Mouse (Mus musculus) cortical plate, adult 2 months (tissue): ENCODE results near the gene M1ap.

Source experiments
- CTCF ChIP-seq: fragments of 200-500 bp; IDR thresholded peaks from 2 replicates; pipeline ENCODE4 v1.5.1; 2011; ENCODE audit warnings: mild to moderate bottlenecking, control low read depth, low read length; ENCODE audit not compliant: insufficient read depth; ENCODE audit errors: extremely low read depth
- POLR2A ChIP-seq: fragments of 200-500 bp; IDR thresholded peaks from 2 replicates; pipeline ENCODE4 v1.6.1; 2011; ENCODE audit warnings: mild to moderate bottlenecking, low read length, control low read depth; ENCODE audit not compliant: insufficient read depth; ENCODE audit errors: extremely low read depth

DNA sequence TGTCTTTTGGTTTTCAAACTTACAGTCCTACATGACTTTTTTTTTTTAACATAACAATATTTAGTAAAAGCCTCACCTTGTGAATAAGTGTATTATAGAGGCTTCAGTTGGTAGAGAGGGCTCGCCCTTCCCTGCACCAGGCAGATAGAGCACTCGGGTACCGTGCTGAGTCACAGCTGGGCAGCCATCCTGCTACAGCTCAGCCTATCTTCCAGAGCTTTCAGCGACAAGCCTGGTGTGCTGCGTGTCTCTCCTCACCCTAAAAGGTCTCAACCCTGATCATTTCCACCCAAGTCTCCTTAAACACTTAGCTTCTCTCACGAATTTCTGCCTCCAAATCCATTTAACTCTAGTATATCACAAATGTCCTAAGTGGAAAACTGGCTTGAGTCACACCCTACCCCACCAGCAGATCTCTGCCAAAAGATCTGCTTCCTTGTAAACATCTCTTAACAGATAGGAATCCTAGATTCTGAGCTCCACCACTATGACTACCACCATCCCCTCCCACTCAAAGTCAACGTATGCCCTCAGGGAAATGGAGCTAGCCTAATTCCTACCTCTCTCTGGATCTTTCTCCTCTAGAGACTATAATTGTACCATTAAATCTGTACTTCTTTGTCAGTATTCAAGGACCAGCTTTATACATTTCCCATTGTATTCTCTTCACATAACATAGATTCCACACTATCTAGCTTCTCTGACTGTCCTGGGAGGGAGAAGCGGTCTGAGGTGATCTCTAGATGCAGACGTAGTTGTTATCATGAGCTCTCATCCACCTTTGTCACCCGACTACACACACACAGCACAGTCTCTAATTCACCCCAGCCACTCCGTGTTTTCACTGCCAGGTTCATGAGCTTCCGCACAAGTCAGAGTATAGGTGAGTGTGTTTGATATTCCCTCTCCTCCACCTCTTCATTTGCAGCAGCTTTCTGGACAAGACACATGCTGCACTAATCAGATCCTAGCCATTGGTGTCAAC is 68.1 kb downstream of the M1ap start:
- TF ChIP-seq POLR2A (no peak), CTCF (no peak)
